Mouse (Mus musculus): ENCODE results near the gene Maml3. TPM values are rescaled to one million over a fixed set of nuclear protein-coding genes. Genes with fewer than 3 reads are reported as not detected.
A peak's percentile ranks its signal among the peaks of the same experiment; 100 is the strongest.

Maml3 gene
- total RNA-seq, 2 experiments from 2014 or later, result 7.4 to 8.5 TPM

DNA sequence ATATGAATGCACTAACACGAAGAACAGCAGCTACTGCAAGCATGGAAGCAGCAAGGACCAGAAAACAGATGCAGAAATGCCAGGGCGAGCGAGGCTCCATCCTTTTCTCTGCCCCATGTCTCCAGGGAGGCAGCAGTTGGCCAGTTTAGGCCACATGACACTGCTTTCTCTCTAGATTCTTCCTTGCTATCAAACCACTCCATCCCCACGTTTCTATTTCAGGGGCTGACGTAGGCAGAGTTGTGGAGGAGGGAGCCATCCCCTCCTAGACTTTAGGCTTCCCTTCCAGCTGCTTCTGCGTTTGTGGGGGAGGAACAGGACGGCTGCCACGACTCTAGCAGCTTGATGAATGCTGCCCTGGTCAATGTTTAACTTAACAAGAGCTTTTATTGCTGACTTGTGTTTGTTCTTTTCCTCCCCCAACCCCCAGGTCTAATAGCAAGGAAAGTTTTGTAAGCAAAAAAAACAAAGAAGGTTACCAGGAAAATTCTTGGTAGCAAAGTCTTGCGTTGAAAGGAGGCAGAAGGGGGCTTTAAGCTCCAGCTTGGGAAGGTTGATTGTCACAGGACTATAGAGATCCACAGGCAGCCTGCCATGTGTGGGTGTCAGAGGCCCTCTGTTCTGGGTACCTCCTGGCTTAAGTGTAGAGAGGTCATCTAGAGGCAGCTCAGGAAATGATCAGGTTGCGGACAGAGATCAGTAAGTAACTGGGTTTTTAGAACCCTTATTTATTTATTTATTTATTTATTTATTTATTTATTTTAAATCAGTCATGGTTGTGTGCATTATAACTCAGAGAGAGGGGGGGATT is 188.6 kb downstream of the Maml3 start:
- peak; percentile 45 to 52 for DNase-seq (ENCODE audit: low spot score in 2 of 2)

DNA sequence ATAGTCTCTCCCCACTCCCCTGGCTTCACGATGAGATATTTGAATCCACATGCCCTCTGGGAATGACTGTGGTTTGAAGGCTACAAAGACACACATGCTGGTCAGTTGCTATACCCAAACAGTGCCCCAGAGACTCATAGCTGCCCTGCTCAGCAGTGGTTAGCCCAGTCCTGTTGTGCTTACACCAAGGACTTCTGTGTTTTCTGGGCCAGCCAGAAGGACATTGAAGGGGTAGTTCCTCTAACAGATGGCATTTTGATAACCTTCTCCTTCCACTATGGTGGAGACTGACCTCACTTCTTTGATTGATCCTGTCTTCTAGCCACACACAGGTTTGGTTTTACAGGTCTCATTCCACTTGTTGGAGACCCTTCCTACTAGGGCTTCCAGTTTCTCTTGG is 189.5 kb downstream of the Maml3 start:
- DNase-seq (ENCODE audit: low spot score in 2 of 2), result no peak

DNA sequence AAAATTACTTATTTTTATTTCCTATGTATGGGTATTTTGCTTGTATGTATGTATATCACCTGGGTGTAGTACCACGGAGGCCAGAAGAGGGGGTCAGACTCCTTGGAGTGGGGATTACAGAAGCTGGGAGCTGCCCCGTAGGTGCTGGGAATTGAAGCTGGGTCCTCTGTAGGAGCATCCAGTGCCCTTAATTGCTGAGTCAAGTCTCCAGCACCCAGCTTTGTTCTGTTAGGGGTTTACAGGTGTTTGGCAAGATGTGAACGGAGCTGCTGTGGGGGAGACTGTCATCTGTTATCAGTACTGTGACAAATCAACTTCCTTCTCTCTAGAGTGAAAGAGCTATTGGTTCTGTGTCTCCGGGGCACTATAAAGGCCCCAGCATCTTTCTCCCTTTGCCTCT is 190.0 kb downstream of the Maml3 start:
- DNase-seq (ENCODE audit: low spot score in 2 of 2), result no peak

DNA sequence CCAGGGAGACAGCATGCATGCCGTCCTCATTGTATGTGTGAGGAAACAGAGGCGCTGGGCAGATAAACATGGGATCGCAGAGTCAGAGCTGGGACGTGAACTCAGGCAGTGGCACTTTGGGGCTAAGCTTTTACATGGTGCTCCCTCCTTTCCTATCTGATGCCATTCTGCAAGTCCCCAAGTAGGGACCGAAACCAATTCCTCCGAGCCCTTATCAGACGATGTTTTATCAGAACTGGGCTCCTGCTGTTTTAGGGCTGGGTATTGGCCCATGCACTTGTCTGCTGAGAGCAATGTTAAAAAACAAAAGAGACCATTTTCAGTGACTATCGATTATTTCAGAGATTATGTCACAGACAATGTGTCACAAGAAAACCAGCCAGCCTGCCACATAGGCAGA is 191.4 kb downstream of the Maml3 start:
- no peak for DNase-seq (ENCODE audit: low spot score in 2 of 2)

DNA sequence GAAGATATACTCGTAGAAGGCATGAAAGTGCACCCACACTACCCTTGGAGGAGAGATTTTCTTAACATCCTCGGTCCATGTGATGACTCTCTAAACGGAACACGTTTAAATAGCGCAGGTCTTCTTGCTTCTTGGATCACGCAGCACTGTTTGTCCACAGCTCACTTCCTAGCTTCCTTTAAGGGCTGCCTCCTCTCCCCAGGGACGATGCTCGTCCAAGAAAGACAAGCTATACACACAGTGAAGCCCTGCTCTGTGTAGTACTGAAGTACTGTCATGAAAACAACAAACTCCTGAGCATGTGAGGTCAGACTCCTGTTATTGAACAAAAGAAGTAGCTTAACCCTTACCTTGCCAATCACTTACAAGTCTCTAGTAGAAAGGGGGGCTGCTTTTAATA is 192.7 kb downstream of the Maml3 start:
- DNase-seq (ENCODE audit: low spot score in 2 of 2), result no peak

DNA sequence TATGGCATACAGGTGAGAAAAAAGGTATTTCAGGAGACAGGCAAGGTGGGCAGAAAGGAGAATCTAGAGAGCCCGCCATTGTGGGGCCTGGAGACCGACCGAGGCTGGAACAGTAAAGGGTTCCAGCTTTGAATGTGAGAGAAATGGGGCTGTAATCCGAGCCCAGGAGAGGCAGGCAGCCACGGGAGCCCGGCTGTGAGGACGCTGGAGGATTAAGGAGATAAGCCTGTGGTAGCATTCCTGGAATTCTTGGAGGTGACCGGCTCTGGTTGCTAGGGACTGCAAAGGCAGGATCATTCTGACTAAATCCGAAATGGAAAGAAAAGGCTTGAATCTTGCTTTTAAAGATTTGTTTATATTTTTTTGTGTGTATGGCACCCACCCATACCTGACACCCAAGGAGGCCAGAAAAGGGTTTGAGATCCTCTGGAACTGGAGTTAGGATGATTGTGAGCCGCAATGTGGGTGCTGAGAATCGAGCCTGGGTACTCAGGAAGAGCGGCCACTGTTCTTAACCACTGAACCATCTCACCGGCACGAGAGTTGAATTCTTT is 196.4 kb downstream of the Maml3 start:
- DNase-seq (ENCODE audit: low spot score in 2 of 2), result no peak

DNA sequence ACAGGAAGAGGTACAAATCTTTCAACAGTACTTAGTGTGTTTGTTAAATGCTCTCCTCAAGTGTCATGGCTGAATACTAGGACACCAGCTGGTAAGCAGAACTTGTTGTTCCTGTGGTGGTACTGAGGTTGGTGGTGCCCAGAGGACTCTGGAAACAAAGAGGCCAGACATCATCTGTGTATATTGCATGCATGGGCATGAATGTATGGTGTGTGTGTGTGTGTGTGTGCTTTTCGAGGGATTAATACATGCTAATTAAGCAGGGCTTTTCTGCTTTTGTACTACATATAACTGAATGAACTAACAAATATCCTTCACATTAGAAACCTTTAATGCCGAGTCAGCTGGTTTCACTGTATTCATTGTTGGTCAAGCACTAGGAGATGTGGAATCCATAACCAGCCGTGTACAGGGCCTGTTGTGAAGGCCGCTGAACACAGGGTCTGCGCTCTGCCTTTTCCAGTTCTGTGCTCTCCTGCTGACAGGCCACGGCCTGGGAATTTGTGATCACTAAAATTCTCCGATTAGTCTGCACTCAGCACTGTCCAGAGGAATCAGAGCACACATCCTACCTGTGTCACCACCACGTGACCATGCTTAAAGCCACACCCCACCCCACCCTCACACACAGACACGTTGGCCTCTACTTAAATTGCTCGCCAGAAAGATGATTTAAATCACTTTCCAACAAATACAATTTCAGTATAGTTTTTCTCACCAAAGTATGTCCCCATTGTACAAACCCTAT is 197.6 kb downstream of the Maml3 start:
- no peak for DNase-seq (ENCODE audit: low spot score in 2 of 2)

DNA sequence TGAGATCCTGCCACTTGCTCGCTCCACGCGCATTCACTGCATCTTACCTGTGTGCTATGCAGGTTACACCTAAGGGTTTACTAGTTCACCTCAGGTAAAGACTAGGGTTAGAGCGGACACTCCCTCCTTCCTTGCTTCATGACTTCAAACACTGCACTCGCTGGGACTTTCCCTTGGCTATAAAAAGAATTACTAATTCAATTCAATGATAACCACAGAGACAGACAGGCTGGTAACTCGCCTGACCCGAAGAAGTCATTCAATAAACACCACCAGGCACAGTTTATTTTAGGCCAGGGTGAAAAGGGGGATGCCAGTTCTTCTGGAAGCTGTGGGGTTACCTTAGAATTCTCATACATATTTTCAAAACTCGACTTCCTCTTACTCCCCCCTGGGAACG is 199.0 kb downstream of the Maml3 start:
- DNase-seq (ENCODE audit: low spot score in 2 of 2), result no peak

DNA sequence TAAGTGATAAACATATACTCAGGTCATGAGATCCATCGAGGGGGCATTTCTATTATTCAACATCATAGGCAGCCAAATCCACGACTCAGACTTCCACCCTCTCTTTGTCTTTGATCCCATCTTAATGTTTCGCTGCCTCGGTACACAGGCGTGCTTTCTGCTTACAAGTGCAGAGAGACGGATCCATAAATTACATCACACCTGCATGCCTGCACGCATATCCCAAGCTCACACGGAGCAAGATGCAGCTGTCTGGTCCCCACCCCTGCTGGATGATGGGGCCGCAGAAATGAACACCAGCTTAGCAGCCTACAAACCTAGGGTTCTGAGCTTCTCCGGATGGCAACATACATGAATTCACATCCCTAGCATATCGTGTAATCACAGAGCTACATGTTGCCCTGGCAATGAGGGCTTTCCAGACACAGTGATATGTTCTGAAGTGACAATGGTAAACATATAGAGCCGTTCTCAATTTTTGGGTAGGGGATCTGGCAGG is 200.5 kb downstream of the Maml3 start:
- no peak for DNase-seq (ENCODE audit: low spot score in 2 of 2)

DNA sequence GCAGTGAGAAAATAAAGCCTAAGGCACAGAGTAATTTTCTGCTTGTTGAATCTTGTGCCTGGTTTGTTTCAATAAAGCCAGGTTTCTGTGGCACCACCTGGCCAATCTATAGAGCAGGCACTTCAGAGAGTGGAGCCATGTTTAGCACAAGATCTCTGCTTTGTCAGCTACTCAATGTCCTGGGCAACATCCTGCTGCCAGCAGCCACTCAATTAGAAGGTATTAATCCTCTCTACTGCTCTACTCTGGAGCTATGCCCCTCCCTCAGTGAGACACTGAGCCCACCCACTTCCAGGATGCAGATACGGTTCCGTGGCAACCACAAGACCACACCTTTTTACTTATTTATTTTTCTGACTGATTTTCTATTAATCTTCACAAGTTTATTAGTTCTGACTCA is 203.7 kb downstream of the Maml3 start:
- no peak for DNase-seq (ENCODE audit: low spot score in 2 of 2)

DNA sequence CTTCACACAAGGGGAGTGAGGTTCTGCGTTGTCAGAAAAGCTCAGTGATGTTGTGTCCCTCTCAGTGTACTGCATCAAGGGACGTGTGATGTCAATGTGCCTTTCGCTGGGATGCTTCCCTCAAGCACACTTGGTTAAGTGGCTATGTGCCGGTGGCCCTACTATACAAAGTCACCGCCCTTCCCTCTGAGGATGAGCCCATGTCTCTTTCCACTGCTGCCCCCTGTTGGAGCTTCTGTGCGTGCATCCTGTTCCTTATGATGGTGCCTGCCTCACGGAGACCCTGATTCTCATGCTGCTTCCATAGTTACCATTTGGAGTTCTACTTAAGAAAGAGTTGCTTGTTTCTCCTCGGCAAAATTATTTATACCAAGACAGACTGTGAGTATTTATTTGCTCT is 210.4 kb downstream of the Maml3 start:
- DNase-seq (ENCODE audit: low spot score in 2 of 2), result no peak

DNA sequence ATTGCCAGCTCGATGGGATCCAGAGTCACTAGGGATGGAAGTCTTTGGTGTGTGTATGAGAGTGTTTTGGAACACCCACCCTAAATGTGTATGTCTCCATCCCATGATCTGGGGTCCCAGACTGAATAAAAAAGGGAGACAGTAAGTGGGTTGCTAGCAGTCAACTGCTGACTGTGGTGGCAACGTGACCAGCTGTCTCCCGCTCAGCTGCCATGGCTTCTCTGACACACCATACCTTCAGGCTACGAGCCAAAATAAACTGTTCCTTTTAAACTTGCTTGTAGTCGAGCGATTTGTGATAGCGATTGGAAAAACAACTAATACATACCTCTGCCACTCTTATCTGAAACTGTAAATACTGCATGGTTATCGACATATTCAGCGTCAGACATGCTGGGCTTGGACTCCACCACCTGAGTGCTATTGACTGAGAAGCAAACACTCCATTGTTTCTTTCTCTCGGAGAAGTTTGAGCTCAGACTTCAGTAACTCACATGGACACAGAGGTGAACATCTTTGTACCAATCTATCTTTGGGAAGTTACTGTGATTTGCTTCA is 213.2 kb downstream of the Maml3 start:
- no peak for DNase-seq (ENCODE audit: low spot score in 2 of 2)

DNA sequence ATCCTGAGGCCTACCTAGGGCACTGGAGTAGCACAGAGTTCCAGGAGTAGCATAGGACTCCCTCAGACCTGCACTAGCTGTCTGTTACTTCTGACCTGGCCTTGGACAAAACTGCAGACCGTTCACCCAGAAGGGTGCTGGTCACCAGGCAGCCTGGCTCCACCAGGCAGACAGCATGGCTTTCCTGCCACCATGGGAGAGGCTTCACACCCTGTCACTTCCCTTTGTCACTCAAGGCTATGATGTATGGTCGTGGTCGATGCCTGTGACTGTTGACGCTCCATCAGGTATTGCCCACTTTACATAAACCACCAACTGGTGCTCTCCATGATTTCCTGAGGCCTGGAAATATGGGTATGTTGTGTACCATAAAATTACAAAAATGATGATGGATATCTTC is 214.7 kb downstream of the Maml3 start:
- DNase-seq (ENCODE audit: low spot score in 2 of 2), result no peak

DNA sequence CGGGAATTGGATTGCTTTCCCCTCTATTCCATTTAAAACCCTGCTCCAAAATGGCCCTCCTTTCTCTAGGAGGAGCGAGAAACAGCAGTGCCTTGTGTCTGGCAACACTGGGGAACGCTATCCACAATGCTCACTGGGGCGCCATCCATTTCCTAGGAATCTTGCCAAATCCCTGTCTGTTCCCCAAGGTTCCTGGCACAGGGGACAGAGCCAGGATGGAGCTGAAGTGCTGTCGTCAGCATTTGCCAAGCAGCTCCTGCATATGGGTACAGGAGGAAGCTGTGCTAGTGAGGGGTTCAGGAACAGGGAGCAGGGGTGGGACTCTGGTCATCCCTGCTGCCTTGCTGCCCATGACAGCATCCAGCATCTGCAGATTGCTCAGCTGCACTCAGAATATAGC is 215.1 kb downstream of the Maml3 start:
- DNase-seq (ENCODE audit: low spot score in 2 of 2), result peak; percentile 66 to 89

DNA sequence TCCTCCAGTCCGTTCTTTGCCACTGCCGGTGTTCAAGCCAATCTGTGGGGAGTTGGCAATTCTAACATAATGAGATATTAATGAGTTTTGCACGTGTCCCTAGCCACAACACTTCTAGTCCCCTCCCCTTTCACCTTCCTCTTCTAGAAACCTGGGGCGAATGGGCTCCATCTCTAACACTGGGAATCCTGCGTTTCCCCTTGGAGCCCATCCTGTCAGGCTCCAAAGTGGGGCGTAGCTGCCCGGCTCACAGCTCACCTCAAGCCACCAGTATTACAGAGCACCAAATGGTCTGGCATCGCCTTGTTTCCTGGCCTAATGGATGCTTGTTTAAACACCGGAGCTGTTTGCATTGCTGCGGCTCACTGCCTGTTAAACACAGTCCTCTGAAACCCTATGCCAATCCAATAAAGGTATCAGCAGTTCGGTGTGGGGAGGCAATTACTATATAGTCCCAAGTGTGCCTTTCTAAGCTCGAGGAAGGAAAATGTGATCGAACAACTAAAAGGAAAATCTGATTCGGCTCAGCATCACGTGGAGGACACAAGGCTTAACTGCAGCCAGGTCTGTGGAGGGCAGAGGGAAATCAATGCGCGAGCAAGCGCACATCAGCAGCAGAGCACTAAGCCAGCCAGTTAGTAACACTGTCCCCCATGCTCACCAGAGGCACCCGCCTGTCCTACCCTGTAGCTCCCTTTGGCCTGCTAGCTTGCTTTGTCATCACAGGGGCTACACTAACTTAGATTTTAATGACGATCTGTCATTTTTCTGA is 216.0 kb downstream of the Maml3 start:
- DNase-seq (ENCODE audit: low spot score in 2 of 2), result no peak

DNA sequence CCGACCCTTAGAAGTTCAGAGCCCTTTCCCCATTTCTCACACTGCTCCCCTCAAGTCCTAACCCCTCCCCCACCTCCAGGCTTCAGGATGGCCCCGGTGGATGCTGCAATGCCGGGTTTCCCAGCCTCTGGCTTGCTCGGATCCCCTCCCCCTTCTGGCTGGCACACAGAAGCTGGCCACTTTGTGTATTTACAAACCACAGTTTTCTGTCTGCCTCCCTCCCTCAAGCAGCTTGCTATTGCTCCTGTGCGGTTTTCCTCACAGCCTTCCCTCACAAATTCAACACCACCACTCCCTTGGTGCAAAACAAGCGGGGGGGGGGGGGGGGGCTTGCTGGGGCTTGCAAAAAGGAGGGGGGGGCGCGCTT is 216.6 kb downstream of the Maml3 start:
- DNase-seq (ENCODE audit: low spot score in 2 of 2), result no peak

DNA sequence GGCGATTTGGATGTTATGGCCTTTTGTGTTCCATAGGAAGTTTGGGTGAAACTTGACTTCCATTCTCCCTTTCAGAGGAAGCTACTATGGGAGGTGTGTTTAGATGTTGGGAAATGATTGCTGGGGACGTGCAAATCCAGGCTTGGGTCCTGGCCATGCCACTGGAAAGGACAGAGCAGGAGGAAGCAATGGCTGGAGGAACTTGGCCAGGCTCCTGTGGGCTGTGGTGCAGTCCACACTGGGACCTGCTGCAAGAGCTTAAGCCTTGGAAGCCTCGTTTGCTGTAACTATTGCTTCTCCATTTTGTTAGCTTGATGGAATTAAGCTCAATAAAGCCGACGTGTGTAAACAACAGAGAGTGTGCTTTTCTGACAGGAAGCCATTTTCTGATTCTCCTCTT is 219.0 kb downstream of the Maml3 start:
- DNase-seq (ENCODE audit: low spot score in 2 of 2), result no peak

DNA sequence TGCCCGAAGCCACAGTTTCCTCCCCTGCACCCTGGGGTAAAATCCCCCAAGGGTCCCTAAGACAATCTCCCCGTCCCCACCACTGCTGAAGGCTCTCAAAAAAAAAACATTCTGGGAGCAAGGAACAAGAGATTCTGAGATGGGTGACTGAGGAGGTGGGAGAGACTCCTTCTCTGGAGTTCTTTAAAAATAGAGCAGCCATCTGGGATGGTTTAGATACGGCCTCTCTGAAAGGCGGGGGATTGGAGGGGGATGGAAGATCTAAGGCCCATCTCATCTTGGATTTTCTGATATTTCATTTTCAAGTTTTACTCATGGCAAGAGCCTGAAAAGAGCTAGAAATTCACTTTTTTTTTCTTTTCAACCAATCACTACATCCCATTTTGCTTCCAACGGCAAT is 219.4 kb downstream of the Maml3 start:
- DNase-seq (ENCODE audit: low spot score in 2 of 2), result no peak

DNA sequence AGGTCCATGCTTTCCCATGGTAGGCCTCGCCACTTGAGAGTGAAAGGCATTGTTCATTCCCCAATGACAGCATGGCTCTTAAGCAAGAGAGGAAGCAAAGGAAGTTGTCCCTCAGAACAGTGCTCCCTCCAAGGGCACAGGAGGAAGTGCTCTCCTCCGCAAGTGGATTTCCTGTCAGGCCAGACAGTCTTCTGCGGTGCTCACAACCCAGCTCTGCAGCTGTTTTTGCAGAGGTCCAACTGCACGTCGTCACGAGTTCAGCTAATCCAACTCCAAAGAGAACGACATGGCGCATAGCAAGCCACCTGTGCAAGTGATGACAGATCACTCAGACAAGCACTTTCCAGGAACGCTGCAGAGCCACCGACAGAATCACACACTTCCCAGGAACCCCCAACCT is 222.9 kb downstream of the Maml3 start:
- no peak for DNase-seq (ENCODE audit: low spot score in 2 of 2)

DNA sequence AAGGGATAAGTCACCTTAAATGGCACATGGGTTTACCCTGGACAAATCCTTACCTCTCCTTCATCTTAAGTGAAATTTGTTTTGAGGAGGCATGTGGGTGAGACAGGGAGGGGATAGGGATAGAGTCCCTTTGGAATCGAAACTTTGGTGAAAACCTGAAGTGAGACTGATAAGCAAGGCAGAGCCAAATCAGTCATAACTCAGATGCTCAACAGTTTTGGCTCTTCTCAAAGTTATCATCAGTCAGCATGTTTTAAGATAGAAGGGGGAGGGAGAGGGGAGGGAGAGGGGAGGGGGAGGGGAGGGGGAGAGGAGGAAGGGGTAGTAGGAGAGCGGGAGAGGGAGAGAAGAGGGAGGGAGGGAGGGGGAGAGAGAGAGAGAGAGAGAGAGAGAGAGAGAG is 223.5 kb downstream of the Maml3 start:
- no peak for DNase-seq (ENCODE audit: low spot score in 2 of 2)

DNA sequence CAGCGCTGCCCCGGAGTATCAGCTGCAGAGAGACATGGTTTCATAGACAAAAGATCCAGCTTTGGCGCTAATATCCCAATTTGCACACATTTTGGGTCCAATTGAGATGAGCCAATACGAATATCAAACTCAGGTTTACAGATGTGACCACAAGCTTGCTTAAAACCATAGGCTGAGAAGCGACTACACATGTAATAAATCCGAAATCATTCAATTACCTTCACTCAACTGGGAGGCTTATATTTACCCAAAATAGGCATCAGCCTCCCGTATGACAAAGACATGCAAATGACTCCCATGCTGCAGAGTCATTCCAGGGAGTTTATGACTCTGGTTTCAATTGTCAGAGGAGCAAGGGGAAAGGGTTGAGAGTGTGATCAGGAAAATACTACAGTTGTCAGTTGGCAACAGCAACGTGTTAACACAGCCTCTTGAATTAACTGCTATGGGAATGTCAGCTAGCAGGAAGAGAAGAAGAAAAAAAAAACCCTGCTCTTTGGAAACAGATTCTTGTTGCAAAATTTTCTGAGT is 224.3 kb downstream of the Maml3 start:
- peak; percentile 39 to 41 for DNase-seq (ENCODE audit: low spot score in 2 of 2)

All from layer of hippocampus, postnatal 14 days (tissue).